Mouse (Mus musculus): ENCODE data around the gene Mbnl2. TPM values are rescaled to one million over a fixed set of nuclear protein-coding genes. Genes with fewer than 3 reads are reported as not detected.
A peak's percentile ranks its signal among the peaks of the same experiment; 100 is the strongest.

The Mbnl2 gene
- polyA plus RNA-seq, 1 experiment from 2014 or later, result 142 TPM

GRCm38 (mm10) chr14:120362409-120362992 is 87.0 kb downstream of the Mbnl2 start:
- no peak overlapping the region for H3K9ac ChIP-seq (ENCODE audit: low read length)
- no peak overlapping the region for H3K4me2 ChIP-seq (ENCODE audit: low read depth, low read length)

GRCm38 (mm10) chr14:120363090-120363818 is 87.8 kb downstream of the Mbnl2 start:
- Histone ChIP-seq H3K27ac (ENCODE audit: low read length) (peak overlapping the region; percentile 50; the same call in 1 of the 2 replicates), H3K9ac (ENCODE audit: low read length) (no peak overlapping the region), H3K36me3 (ENCODE audit: control insufficient read depth, insufficient read depth) (peaks cover 7% of the 10 kb centered on the region), H3K4me3 (ENCODE audit: low read length) (no peak overlapping the region), H3K27me3 (ENCODE audit: control insufficient read depth, insufficient read depth, low read length) (no peaks in the 10 kb centered on the region), H3K4me2 (ENCODE audit: low read depth, low read length) (no peak overlapping the region), H3K4me1 (ENCODE audit: control insufficient read depth, insufficient read depth, low read length) (peaks cover 32% of the 10 kb centered on the region), H3K9me3 (replicated peaks; ENCODE audit: control insufficient read depth, low read length) (no peaks in the 10 kb centered on the region)
- 69% methylated on average over 8 of the region's 8 CpGs for WGBS
- peak; percentile 43 for ATAC-seq (replicated peaks; ENCODE audit: extremely low read depth, insufficient read depth, low FRiP score)

More at GRCm38 (mm10) chr14:120362409-120362992, 87.0 kb downstream of the Mbnl2 start:
- H3K4me1 ChIP-seq (ENCODE audit: control insufficient read depth, insufficient read depth, low read length), result peaks cover 26% of the 10 kb centered on the region
- H3K36me3 ChIP-seq (ENCODE audit: control insufficient read depth, insufficient read depth), result peaks cover 10% of the 10 kb centered on the region
- 50% methylated on average over 8 of the region's 8 CpGs for WGBS
- H3K4me3 ChIP-seq (ENCODE audit: low read length), result no peak overlapping the region
- H3K9me3 ChIP-seq (replicated peaks; ENCODE audit: control insufficient read depth, low read length), result no peaks in the 10 kb centered on the region
- H3K27ac ChIP-seq (ENCODE audit: low read length), result peak overlapping the region; percentile 26
- peak; percentile 50; the same call in 1 of the 2 replicates for ATAC-seq (replicated peaks; ENCODE audit: extremely low read depth, insufficient read depth, low FRiP score)
- no peaks in the 10 kb centered on the region for H3K27me3 ChIP-seq (ENCODE audit: control insufficient read depth, insufficient read depth, low read length)

- no peak for ATAC-seq (replicated peaks; ENCODE audit: extremely low read depth, insufficient read depth, low FRiP score)
- Histone ChIP-seq H3K27ac (ENCODE audit: low read length) (no peak overlapping the region), H3K4me1 (ENCODE audit: control insufficient read depth, insufficient read depth, low read length) (peaks cover 48% of the 10 kb centered on the region), H3K4me2 (ENCODE audit: low read depth, low read length) (no peak overlapping the region), H3K36me3 (ENCODE audit: control insufficient read depth, insufficient read depth) (peaks cover 4% of the 10 kb centered on the region), H3K9me3 (replicated peaks; ENCODE audit: control insufficient read depth, low read length) (no peaks in the 10 kb centered on the region), H3K27me3 (ENCODE audit: control insufficient read depth, insufficient read depth, low read length) (no peaks in the 10 kb centered on the region), H3K4me3 (ENCODE audit: low read length) (no peak overlapping the region), H3K9ac (ENCODE audit: low read length) (no peak overlapping the region)
- 95% methylated on average over 4 of the region's 4 CpGs for WGBS
Measured at GRCm38 (mm10) chr14:120365088-120365487, 89.6 kb downstream of the Mbnl2 start.

GRCm38 (mm10) chr14:120366962-120367361 is 91.5 kb downstream of the Mbnl2 start:
- H3K4me1 ChIP-seq (ENCODE audit: control insufficient read depth, insufficient read depth, low read length), result peaks cover 63% of the 10 kb centered on the region
- H3K9ac ChIP-seq (ENCODE audit: low read length), result no peak overlapping the region
- no peak for ATAC-seq (replicated peaks; ENCODE audit: extremely low read depth, insufficient read depth, low FRiP score)

GRCm38 (mm10) chr14:120367589-120367988 is 92.1 kb downstream of the Mbnl2 start:
- Histone ChIP-seq H3K4me3 (ENCODE audit: low read length) (no peak overlapping the region), H3K4me1 (ENCODE audit: control insufficient read depth, insufficient read depth, low read length) (peaks cover 65% of the 10 kb centered on the region), H3K27me3 (ENCODE audit: control insufficient read depth, insufficient read depth, low read length) (no peaks in the 10 kb centered on the region), H3K4me2 (ENCODE audit: low read depth, low read length) (no peak overlapping the region), H3K9ac (ENCODE audit: low read length) (no peak overlapping the region), H3K36me3 (ENCODE audit: control insufficient read depth, insufficient read depth) (peaks cover 4% of the 10 kb centered on the region), H3K27ac (ENCODE audit: low read length) (peak overlapping the region; percentile 88; the same call in 1 of the 2 replicates), H3K9me3 (replicated peaks; ENCODE audit: control insufficient read depth, low read length) (no peaks in the 10 kb centered on the region)
- ATAC-seq (replicated peaks; ENCODE audit: extremely low read depth, insufficient read depth, low FRiP score), result no peak
- 82% methylated on average over 4 of the region's 4 CpGs for WGBS

More at GRCm38 (mm10) chr14:120366962-120367361, 91.5 kb downstream of the Mbnl2 start:
- peaks cover 4% of the 10 kb centered on the region for H3K36me3 ChIP-seq (ENCODE audit: control insufficient read depth, insufficient read depth)
- no peak overlapping the region for H3K4me2 ChIP-seq (ENCODE audit: low read depth, low read length)
- WGBS, result 87% methylated on average over 8 of the region's 8 CpGs
- H3K9me3 ChIP-seq (replicated peaks; ENCODE audit: control insufficient read depth, low read length), result no peaks in the 10 kb centered on the region
- no peaks in the 10 kb centered on the region for H3K27me3 ChIP-seq (ENCODE audit: control insufficient read depth, insufficient read depth, low read length)
- no peak overlapping the region for H3K4me3 ChIP-seq (ENCODE audit: low read length)
- no peak overlapping the region for H3K27ac ChIP-seq (ENCODE audit: low read length)

GRCm38 (mm10) chr14:120368456-120368855 is 93.0 kb downstream of the Mbnl2 start:
- 0 out of 2 replicates have a peak overlapping the region, but pooled peaks have one; percentile 4 for H3K4me2 ChIP-seq (ENCODE audit: low read depth, low read length)
- 47% methylated on average over 5 of the region's 5 CpGs for WGBS
- H3K27me3 ChIP-seq (ENCODE audit: control insufficient read depth, insufficient read depth, low read length), result no peaks in the 10 kb centered on the region
- H3K9ac ChIP-seq (ENCODE audit: low read length), result peak overlapping the region; percentile 62
- peaks cover 3% of the 10 kb centered on the region for H3K36me3 ChIP-seq (ENCODE audit: control insufficient read depth, insufficient read depth)
- peak overlapping the region; percentile 88 for H3K27ac ChIP-seq (ENCODE audit: low read length)
- H3K9me3 ChIP-seq (replicated peaks; ENCODE audit: control insufficient read depth, low read length), result no peaks in the 10 kb centered on the region
- no peak for ATAC-seq (replicated peaks; ENCODE audit: extremely low read depth, insufficient read depth, low FRiP score)
- no peak overlapping the region for H3K4me3 ChIP-seq (ENCODE audit: low read length)
- H3K4me1 ChIP-seq (ENCODE audit: control insufficient read depth, insufficient read depth, low read length), result peaks cover 65% of the 10 kb centered on the region

- no peaks in the 10 kb centered on the region for H3K27me3 ChIP-seq (ENCODE audit: control insufficient read depth, insufficient read depth, low read length)
- H3K36me3 ChIP-seq (ENCODE audit: control insufficient read depth, insufficient read depth), result peaks cover 2% of the 10 kb centered on the region; the same call in 1 of the 2 replicates
- no peak overlapping the region for H3K4me3 ChIP-seq (ENCODE audit: low read length)
- peaks cover 69% of the 10 kb centered on the region for H3K4me1 ChIP-seq (ENCODE audit: control insufficient read depth, insufficient read depth, low read length)
- peak; percentile 49; the same call in 1 of the 2 replicates for ATAC-seq (replicated peaks; ENCODE audit: extremely low read depth, insufficient read depth, low FRiP score)
- 0 out of 2 replicates have a peak overlapping the region, but pooled peaks have one; percentile 4 for H3K4me2 ChIP-seq (ENCODE audit: low read depth, low read length)
- WGBS, result 30% methylated on average over 8 of the region's 8 CpGs
- peak overlapping the region; percentile 62 for H3K9ac ChIP-seq (ENCODE audit: low read length)
- peak overlapping the region; percentile 88 for H3K27ac ChIP-seq (ENCODE audit: low read length)
- no peaks in the 10 kb centered on the region for H3K9me3 ChIP-seq (replicated peaks; ENCODE audit: control insufficient read depth, low read length)
Measured at GRCm38 (mm10) chr14:120368914-120369391, 93.5 kb downstream of the Mbnl2 start.

- H3K4me3 ChIP-seq (ENCODE audit: low read length), result no peak overlapping the region
- H3K4me2 ChIP-seq (ENCODE audit: low read depth, low read length), result no peak overlapping the region
- H3K36me3 ChIP-seq (ENCODE audit: control insufficient read depth, insufficient read depth), result peaks cover under 1% of the 10 kb centered on the region; the same call in 1 of the 2 replicates
- H3K4me1 ChIP-seq (ENCODE audit: control insufficient read depth, insufficient read depth, low read length), result peaks cover 74% of the 10 kb centered on the region
- 82% methylated on average over 14 of the region's 14 CpGs for WGBS
- H3K9me3 ChIP-seq (replicated peaks; ENCODE audit: control insufficient read depth, low read length), result no peaks in the 10 kb centered on the region
- no peak overlapping the region for H3K9ac ChIP-seq (ENCODE audit: low read length)
- H3K27ac ChIP-seq (ENCODE audit: low read length), result no peak overlapping the region
- ATAC-seq (replicated peaks; ENCODE audit: extremely low read depth, insufficient read depth, low FRiP score), result no peak
- H3K27me3 ChIP-seq (ENCODE audit: control insufficient read depth, insufficient read depth, low read length), result no peaks in the 10 kb centered on the region
Measured at GRCm38 (mm10) chr14:120370044-120370443, 94.6 kb downstream of the Mbnl2 start.

GRCm38 (mm10) chr14:120370631-120371030 is 95.2 kb downstream of the Mbnl2 start:
- Histone ChIP-seq H3K36me3 (ENCODE audit: control insufficient read depth, insufficient read depth) (no peaks in the 10 kb centered on the region; the same call in 1 of the 2 replicates), H3K9me3 (replicated peaks; ENCODE audit: control insufficient read depth, low read length) (no peaks in the 10 kb centered on the region), H3K9ac (ENCODE audit: low read length) (no peak overlapping the region), H3K4me3 (ENCODE audit: low read length) (no peak overlapping the region), H3K27me3 (ENCODE audit: control insufficient read depth, insufficient read depth, low read length) (no peaks in the 10 kb centered on the region), H3K4me2 (ENCODE audit: low read depth, low read length) (0 out of 2 replicates have a peak overlapping the region, but pooled peaks have one; percentile 13), H3K27ac (ENCODE audit: low read length) (no peak overlapping the region), H3K4me1 (ENCODE audit: control insufficient read depth, insufficient read depth, low read length) (peaks cover 74% of the 10 kb centered on the region)
- no peak for ATAC-seq (replicated peaks; ENCODE audit: extremely low read depth, insufficient read depth, low FRiP score)
- WGBS, result 71% methylated on average over 11 of the region's 11 CpGs
